Mouse (Mus musculus) natural killer cell, adult 2 months (primary cell): ENCODE results near the gene Gm20388.

Experiments used
- DNase-seq, 2 experiments: peaks; one replicate each; pipeline ENCODE4 v3.0.0; 2022; ENCODE audit warnings: low spot score in 2 of 2

The Gm20388 gene

GRCm38 (mm10) chr8:122162992-122163391 lies 2252.4 kb downstream of the Gm20388 start:
- DNase-seq: peak; percentile 53 to 56

GRCm38 (mm10) chr8:122167204-122167860 lies 2256.7 kb downstream of the Gm20388 start:
- no peak for DNase-seq

- no peak for DNase-seq
Measured at GRCm38 (mm10) chr8:122169446-122169845, 2258.8 kb downstream of the Gm20388 start.

GRCm38 (mm10) chr8:122171823-122172222 lies 2261.2 kb downstream of the Gm20388 start:
- no peak for DNase-seq

- peak; percentile 10 to 46 for DNase-seq
Measured at GRCm38 (mm10) chr8:122174133-122174930, 2263.7 kb downstream of the Gm20388 start.

GRCm38 (mm10) chr8:122178392-122178890 lies 2267.8 kb downstream of the Gm20388 start:
- no peak for DNase-seq

- DNase-seq: no peak
Measured at GRCm38 (mm10) chr8:122179354-122179753, 2268.7 kb downstream of the Gm20388 start.

- no peak for DNase-seq
Measured at GRCm38 (mm10) chr8:122180116-122180515, 2269.5 kb downstream of the Gm20388 start.

GRCm38 (mm10) chr8:122181414-122181813 lies 2270.8 kb downstream of the Gm20388 start:
- DNase-seq: no peak

GRCm38 (mm10) chr8:122181991-122182390 lies 2271.3 kb downstream of the Gm20388 start:
- no peak for DNase-seq

- no peak for DNase-seq
Measured at GRCm38 (mm10) chr8:122186363-122186974, 2275.8 kb downstream of the Gm20388 start.

GRCm38 (mm10) chr8:122187271-122187670 lies 2276.6 kb downstream of the Gm20388 start:
- no peak for DNase-seq

- DNase-seq: no peak
Measured at GRCm38 (mm10) chr8:122190349-122191053, 2279.9 kb downstream of the Gm20388 start.

- DNase-seq: no peak
Measured at GRCm38 (mm10) chr8:122191054-122191376, 2280.4 kb downstream of the Gm20388 start.

- no peak for DNase-seq
Measured at GRCm38 (mm10) chr8:122192771-122193170, 2282.1 kb downstream of the Gm20388 start.

GRCm38 (mm10) chr8:122193521-122193920 lies 2282.9 kb downstream of the Gm20388 start:
- no peak for DNase-seq

GRCm38 (mm10) chr8:122194396-122194795 lies 2283.8 kb downstream of the Gm20388 start:
- no peak for DNase-seq

GRCm38 (mm10) chr8:122197342-122197741 lies 2286.7 kb downstream of the Gm20388 start:
- peak; percentile 16 to 47 for DNase-seq

GRCm38 (mm10) chr8:122198378-122199025 lies 2287.9 kb downstream of the Gm20388 start:
- DNase-seq: no peak

- DNase-seq: no peak
Measured at GRCm38 (mm10) chr8:122199191-122199590, 2288.6 kb downstream of the Gm20388 start.

GRCm38 (mm10) chr8:122199841-122200240 lies 2289.2 kb downstream of the Gm20388 start:
- no peak for DNase-seq
